Mouse (Mus musculus): Measurements from ENCODE around the gene Dhcr7.

Gene Dhcr7

DNA sequence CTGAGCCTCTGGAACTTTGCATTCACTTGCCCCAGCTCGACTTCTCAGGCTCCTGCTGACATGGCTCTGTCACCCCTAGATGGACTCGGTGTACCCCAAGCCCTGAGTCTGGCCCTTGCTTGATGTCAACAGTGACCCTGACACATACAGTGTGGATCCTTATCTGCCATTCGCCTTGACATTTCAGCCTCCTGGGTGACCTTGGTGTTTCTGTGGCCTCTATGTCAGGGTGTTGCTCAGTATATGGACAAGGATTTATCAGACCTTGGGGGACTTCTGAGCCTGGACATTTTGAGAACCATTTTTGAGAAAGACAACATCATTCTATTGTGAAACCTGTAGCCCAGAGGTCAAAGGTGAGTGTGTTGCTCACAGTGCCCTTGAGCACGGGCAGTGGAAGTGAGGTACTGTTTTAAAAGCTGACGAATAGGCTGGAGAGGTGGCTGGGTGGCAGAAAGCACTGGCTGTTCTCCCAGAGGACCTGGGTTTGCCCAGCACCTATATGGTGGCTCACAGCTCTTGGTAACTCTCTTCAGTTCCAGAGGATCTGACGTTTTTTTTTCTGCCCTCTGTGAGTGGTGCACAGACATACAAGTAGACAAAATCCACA lies 10.7 kb downstream of the Dhcr7 start:
- DNase-seq: no peak

DNA sequence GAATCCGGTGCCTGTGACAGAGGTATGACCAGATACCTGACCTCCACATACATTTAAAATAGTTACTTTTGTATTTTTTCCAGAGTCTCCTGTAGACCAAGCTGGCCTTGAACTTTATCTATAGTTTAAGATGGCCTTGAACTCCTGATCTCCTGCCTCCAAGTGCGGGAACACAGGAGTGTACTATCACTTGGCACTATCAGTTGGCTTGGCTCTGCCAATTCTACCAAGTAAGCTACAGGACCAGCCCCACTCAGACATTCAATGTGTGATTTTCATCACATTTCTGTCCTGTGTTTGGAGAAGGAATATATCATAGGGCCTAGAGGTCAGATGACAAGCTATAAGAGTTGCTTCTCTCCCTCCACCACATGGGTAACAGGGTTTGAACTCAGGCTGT lies 11.4 kb downstream of the Dhcr7 start:
- DNase-seq: no peak

- peak; percentile 31 for DNase-seq
These were observed 12.0 kb downstream of the Dhcr7 start for GRCm38 (mm10) chr7:143834972-143835371.

GRCm38 (mm10) chr7:143837705-143838358 lies 14.9 kb downstream of the Dhcr7 start:
- DNase-seq: peak; percentile 70

- no peak for DNase-seq
These were observed 17.2 kb downstream of the Dhcr7 start for GRCm38 (mm10) chr7:143840121-143840520.

- no peak for DNase-seq
These were observed 18.4 kb downstream of the Dhcr7 start for GRCm38 (mm10) chr7:143841301-143841700.

- DNase-seq: no peak
These were observed 25.3 kb downstream of the Dhcr7 start for GRCm38 (mm10) chr7:143848127-143848767.

GRCm38 (mm10) chr7:143848768-143849482 lies 26.0 kb downstream of the Dhcr7 start:
- no peak for DNase-seq

- no peak for DNase-seq
These were observed 43.6 kb downstream of the Dhcr7 start, which contains the start of gene Gm498 for GRCm38 (mm10) chr7:143866538-143866937. Gene Gm498, plus strand, starts transcription at chr7:143866838.

DNA sequence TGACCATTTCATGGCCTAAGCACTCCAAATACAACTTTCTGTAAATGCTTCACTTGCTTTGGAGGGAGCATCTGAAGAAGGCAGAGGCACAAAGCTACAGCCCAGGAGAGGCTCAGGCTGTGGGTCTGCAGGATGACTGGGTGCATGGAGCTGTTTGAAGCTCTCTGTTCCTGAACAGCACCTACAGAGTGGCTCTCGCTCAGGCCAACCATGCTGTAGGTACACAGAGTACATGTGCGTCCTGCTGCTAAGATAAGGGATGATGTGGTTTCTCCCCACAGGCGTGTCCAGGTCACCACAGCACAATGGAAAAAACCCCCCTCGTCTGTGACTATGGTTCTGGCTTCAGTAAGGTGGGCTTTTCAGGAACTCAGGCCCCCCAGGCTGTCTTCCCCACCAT lies 45.9 kb downstream of the Dhcr7 start:
- DNase-seq: no peak

DNA sequence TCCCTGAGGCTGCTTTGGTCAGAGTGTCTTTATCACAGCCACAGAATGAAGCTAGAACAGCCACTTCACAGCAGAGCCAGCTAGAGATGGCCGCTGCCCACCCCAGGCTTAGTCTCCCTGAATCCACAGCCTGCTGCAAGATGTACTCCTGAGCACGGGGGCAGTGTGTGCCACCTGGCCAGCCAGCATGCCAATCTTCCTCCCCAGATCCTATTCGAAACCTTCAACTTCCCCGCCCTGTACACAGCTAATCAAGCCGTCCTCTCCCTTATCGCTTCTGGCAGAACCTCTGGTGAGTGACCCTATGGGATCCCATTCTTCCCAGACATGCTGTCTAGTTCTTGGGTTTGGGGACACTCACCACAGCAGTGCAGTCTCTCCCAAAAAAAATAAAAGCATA lies 60.8 kb downstream of the Dhcr7 start:
- no peak for DNase-seq

DNA sequence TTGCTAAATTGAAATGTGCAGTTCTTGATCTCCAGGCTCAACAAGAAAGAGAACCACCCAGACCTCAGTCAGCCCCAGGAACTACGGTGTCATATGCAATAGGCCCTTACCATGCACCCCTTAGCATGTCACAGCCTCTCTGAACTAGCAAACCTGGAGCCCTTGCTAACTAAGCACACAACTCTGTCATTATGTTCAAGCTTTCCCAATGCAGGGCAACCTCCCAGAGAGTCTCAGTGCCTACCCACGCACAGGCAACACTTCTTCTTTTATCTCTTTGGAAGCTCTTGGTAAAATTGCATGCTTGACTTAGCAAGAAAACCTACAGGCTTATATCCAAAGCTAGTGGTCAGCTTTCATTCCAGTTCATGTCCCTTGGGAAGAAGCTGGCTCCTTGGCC lies 68.2 kb downstream of the Dhcr7 start:
- DNase-seq: no peak

DNA sequence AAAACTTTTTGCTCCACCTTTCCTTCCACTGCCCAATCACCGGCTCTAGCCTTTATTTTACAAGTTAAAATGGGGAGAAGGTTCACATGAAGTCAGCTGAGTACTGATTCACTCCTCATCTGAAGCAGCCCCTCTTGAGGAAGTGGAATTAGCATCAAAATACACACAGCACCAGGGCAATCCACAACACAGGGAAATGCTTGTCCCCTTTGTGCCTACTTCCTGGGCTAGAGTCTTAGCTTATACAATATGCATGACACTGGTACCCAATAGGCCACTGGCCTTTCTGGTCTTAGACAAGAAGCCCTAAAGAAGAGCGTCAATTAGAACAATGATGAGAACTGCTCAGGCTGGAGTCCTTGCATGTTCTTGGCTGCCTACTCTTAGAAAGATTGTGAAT lies 69.4 kb downstream of the Dhcr7 start:
- DNase-seq: no peak

All from thymus, postnatal 14 days (tissue).